Mouse (Mus musculus): ENCODE data around the gene Maged2. TPM values are rescaled to one million over a fixed set of nuclear protein-coding genes. Genes with fewer than 3 reads are reported as not detected.
"Not testable (repeated sequence)": the region's sequence is repeated elsewhere in the genome, so short reads cannot be mapped to it uniquely, and the experiment has no call there.

The Maged2 gene
- total and polyA plus RNA-seq, 3 experiments, result 13.3 to 22.0 (median 13.5) TPM

- H3K27ac ChIP-seq (ENCODE audit: insufficient read depth, low read depth); H3K4me2 ChIP-seq (ENCODE audit: insufficient read depth, low read depth, poor library complexity, severe bottlenecking); H3K9me3 ChIP-seq (replicated peaks; ENCODE audit: low read length); dilution Hi-C loops (cut with MboI; ENCODE audit: extremely low pct_ligation_motif_present, extremely low pct_unique_long_range_greater_than_20kb, low sequenced_read_pairs); H3K36me3 ChIP-seq (replicated peaks in 1 of 2; ENCODE audit: control insufficient read depth in 1 of 2, insufficient read depth in 1 of 2, low read length in 1 of 2); H3K27me3 ChIP-seq (replicated peaks); H3K4me3 ChIP-seq (replicated peaks in 1 of 3; ENCODE audit: low read depth in 2 of 3, low read length in 2 of 3, poor library complexity in 1 of 3); in situ Hi-C loops (cut with MboI; ENCODE audit: low pct_ligation_motif_present, low pct_unique_long_range_greater_than_20kb, low sequenced_read_pairs); H3K4me1 ChIP-seq (ENCODE audit: control insufficient read depth in 1 of 2, insufficient read depth in 2 of 2); DNase-seq (ENCODE audit: extremely low read depth); H3K9ac ChIP-seq (ENCODE audit: insufficient read depth, low read depth); H3K79me2 ChIP-seq (replicated peaks; ENCODE audit: control insufficient read depth, extremely low read depth, insufficient read depth, poor library complexity, severe bottlenecking): not testable (repeated sequence)
Measured at GRCm38 (mm10) chrX:150843257-150843656, 29.1 kb upstream of the Maged2 start.

- Histone ChIP-seq H3K36me3 (replicated peaks in 1 of 2; ENCODE audit: control insufficient read depth in 1 of 2, insufficient read depth in 1 of 2, low read length in 1 of 2) (no peaks in the 10 kb centered on the region), H3K4me3 (replicated peaks in 1 of 3; ENCODE audit: low read depth in 2 of 3, low read length in 2 of 3, poor library complexity in 1 of 3) (no peak overlapping the region), H3K79me2 (replicated peaks; ENCODE audit: control insufficient read depth, extremely low read depth, insufficient read depth, poor library complexity, severe bottlenecking) (no peaks in the 10 kb centered on the region), H3K4me1 (ENCODE audit: control insufficient read depth in 1 of 2, insufficient read depth in 2 of 2) (no peaks in the 10 kb centered on the region), H3K9me3 (replicated peaks; ENCODE audit: low read length) (no peaks in the 10 kb centered on the region), H3K9ac (ENCODE audit: insufficient read depth, low read depth) (no peak overlapping the region), H3K27ac (ENCODE audit: insufficient read depth, low read depth) (no peak overlapping the region), H3K27me3 (replicated peaks) (no peaks in the 10 kb centered on the region), H3K4me2 (ENCODE audit: insufficient read depth, low read depth, poor library complexity, severe bottlenecking) (no peak overlapping the region)
- in situ Hi-C loops (cut with MboI; ENCODE audit: low pct_ligation_motif_present, low pct_unique_long_range_greater_than_20kb, low sequenced_read_pairs) (no loop called here), dilution Hi-C loops (cut with MboI; ENCODE audit: extremely low pct_ligation_motif_present, extremely low pct_unique_long_range_greater_than_20kb, low sequenced_read_pairs) (no loop called here)
- TF ChIP-seq GABPA (IDR thresholded peaks at IDR 0.05; ENCODE audit: insufficient replicate concordance, low read depth, low read length) (no peak), KAT2A (IDR thresholded peaks at IDR 0.05; ENCODE audit: insufficient replicate concordance, low read length) (no peak), JUND (conservative IDR thresholded peaks at IDR 0.05; ENCODE audit: low read depth, low read length) (no peak)
- no peak for DNase-seq (ENCODE audit: extremely low read depth)
Measured at GRCm38 (mm10) chrX:150830297-150830696, 16.2 kb upstream of the Maged2 start.

DNA sequence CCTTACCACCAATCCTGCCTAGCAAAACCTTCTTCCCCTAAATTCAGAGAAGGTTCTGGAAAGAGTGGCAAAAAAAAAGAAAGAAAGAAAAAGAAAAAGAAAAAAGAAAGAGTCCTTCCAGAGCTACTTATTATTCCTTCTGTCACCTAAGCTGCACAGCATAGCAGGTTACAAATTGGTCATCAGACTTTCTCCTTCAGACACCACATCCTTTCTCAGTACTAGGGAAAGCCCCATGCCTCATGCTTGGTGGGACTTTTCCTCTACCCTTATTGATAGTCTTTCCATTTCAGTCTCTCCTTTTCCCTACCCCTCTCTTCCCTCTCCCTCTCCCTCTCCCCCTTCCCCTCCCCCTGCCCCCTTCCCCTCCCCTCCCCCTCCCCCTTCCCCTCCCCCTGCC lies 3.1 kb upstream of the Maged2 start:
- dilution Hi-C loops (cut with MboI; ENCODE audit: extremely low pct_ligation_motif_present, extremely low pct_unique_long_range_greater_than_20kb, low sequenced_read_pairs), result no loop called here
- peaks cover 0 to 11% of the 10 kb centered on the region in 2 experiments; a peak in 2 of 4 replicates for H3K4me1 ChIP-seq (ENCODE audit: control insufficient read depth in 1 of 2, insufficient read depth in 2 of 2)
- H3K4me2 ChIP-seq (ENCODE audit: insufficient read depth, low read depth, poor library complexity, severe bottlenecking), result no peak overlapping the region
- no peaks in the 10 kb centered on the region for H3K79me2 ChIP-seq (replicated peaks; ENCODE audit: control insufficient read depth, extremely low read depth, insufficient read depth, poor library complexity, severe bottlenecking)
- no peaks in the 10 kb centered on the region for H3K27me3 ChIP-seq (replicated peaks)
- no peak overlapping the region for H3K4me3 ChIP-seq (replicated peaks in 1 of 3; ENCODE audit: low read depth in 2 of 3, low read length in 2 of 3, poor library complexity in 1 of 3)
- no peak overlapping the region for H3K9ac ChIP-seq (ENCODE audit: insufficient read depth, low read depth)
- H3K36me3 ChIP-seq (replicated peaks in 1 of 2; ENCODE audit: control insufficient read depth in 1 of 2, insufficient read depth in 1 of 2, low read length in 1 of 2), result no peaks in the 10 kb centered on the region
- H3K9me3 ChIP-seq (replicated peaks; ENCODE audit: low read length), result no peaks in the 10 kb centered on the region
- TF ChIP-seq EP300 (IDR thresholded peaks at IDR 0.05; ENCODE audit: low read length), result peak; percentile 57
- TF ChIP-seq RAD21 (IDR thresholded peaks at IDR 0.05; ENCODE audit: low read depth, low read length), result no peak
- TF ChIP-seq JUND (conservative IDR thresholded peaks at IDR 0.05; ENCODE audit: low read depth, low read length), result no peak
- no peak for TF ChIP-seq POLR2AphosphoS2 (IDR thresholded peaks at IDR 0.05; ENCODE audit: low read depth, low read length)
- TF ChIP-seq ETS1 (conservative IDR thresholded peaks at IDR 0.05; ENCODE audit: low read depth, low read length), result peak; percentile 23; the same call in 1 of the 2 replicates
- no peak for TF ChIP-seq SMC3 (IDR thresholded peaks at IDR 0.05; ENCODE audit: low read depth, low read length)
- TF ChIP-seq MAZ (IDR thresholded peaks at IDR 0.05; ENCODE audit: low read depth, low read length), result no peak
- peak; percentile 58; the same call in 1 of the 2 replicates for TF ChIP-seq MEF2A (IDR thresholded peaks at IDR 0.05; ENCODE audit: borderline replicate concordance, low read depth, low read length)
- TF ChIP-seq IRF4 (IDR thresholded peaks at IDR 0.05; ENCODE audit: low read depth, low read length), result peak; percentile 63
- TF ChIP-seq RCOR1 (conservative IDR thresholded peaks at IDR 0.05; ENCODE audit: low read depth, low read length), result no peak; the same call in 1 of the 2 replicates
- peak; percentile 49; the same call in 1 of the 2 replicates for TF ChIP-seq MYC (IDR thresholded peaks at IDR 0.05; ENCODE audit: low read depth, low read length)
- no peak for TF ChIP-seq MAFK (IDR thresholded peaks at IDR 0.05; ENCODE audit: insufficient replicate concordance, low read length)
- peak; percentile 43; the same call in 1 of the 2 replicates for TF ChIP-seq BHLHE40 (IDR thresholded peaks at IDR 0.05; ENCODE audit: low read depth, low read length)
- TF ChIP-seq MXI1 (IDR thresholded peaks at IDR 0.05; ENCODE audit: low read depth, low read length), result no peak
- no peak for TF ChIP-seq HCFC1 (IDR thresholded peaks at IDR 0.05; ENCODE audit: low read depth, low read length)
- no peak for TF ChIP-seq JUN (IDR thresholded peaks at IDR 0.05; ENCODE audit: insufficient read depth, low read depth, low read length)
- no peak for TF ChIP-seq POLR2A (IDR thresholded peaks at IDR 0.05; ENCODE audit: low read depth, low read length)
- TF ChIP-seq CHD1 (IDR thresholded peaks at IDR 0.05; ENCODE audit: low read depth, low read length), result no peak
- in situ Hi-C loops (cut with MboI; ENCODE audit: low pct_ligation_motif_present, low pct_unique_long_range_greater_than_20kb, low sequenced_read_pairs), result no loop called here
- no peak overlapping the region for H3K27ac ChIP-seq (ENCODE audit: insufficient read depth, low read depth)
- peak; percentile 53 for DNase-seq (ENCODE audit: extremely low read depth)

Measured in CH12.LX (cell line).